Mouse (Mus musculus): Measurements from ENCODE around the gene Krt83. TPM values are rescaled to one million over a fixed set of nuclear protein-coding genes. Genes with fewer than 3 reads are reported as not detected.

The Krt83 gene
- polyA plus RNA-seq, 1 experiment from 2014 or later, result not detected

GRCm38 (mm10) chr15:101483646-101484045 is 7.7 kb downstream of the Krt83 start:
- ATAC-seq (ENCODE audit: low FRiP score, low TSS enrichment), result peak; percentile 13; the same call in 1 of the 2 replicates
- no peak overlapping the region for H3K27ac ChIP-seq (ENCODE audit: low read depth, low read length)
- no peak overlapping the region for H3K9ac ChIP-seq (ENCODE audit: low read depth, low read length)
- no peaks in the 10 kb centered on the region for H3K27me3 ChIP-seq (ENCODE audit: control insufficient read depth, insufficient read depth, low read length)
- 46% methylated on average over 1 of the region's 1 CpGs for WGBS
- no peaks in the 10 kb centered on the region for H3K36me3 ChIP-seq (ENCODE audit: control insufficient read depth, insufficient read depth, low read length)
- H3K9me3 ChIP-seq (ENCODE audit: control insufficient read depth, low read length), result no peaks in the 10 kb centered on the region
- no peak overlapping the region for H3K4me3 ChIP-seq (ENCODE audit: low read length)
- no peak overlapping the region for H3K4me2 ChIP-seq (replicated peaks; ENCODE audit: low read depth, low read length)
- peaks cover 9% of the 10 kb centered on the region; the same call in 1 of the 2 replicates for H3K4me1 ChIP-seq (ENCODE audit: control insufficient read depth, insufficient read depth, low read length)

- peaks cover 9% of the 10 kb centered on the region; the same call in 1 of the 2 replicates for H3K4me1 ChIP-seq (ENCODE audit: control insufficient read depth, insufficient read depth, low read length)
- no peaks in the 10 kb centered on the region for H3K36me3 ChIP-seq (ENCODE audit: control insufficient read depth, insufficient read depth, low read length)
- ATAC-seq (ENCODE audit: low FRiP score, low TSS enrichment), result no peak
- no peak overlapping the region for H3K9ac ChIP-seq (ENCODE audit: low read depth, low read length)
- no peaks in the 10 kb centered on the region for H3K27me3 ChIP-seq (ENCODE audit: control insufficient read depth, insufficient read depth, low read length)
- H3K27ac ChIP-seq (ENCODE audit: low read depth, low read length), result no peak overlapping the region
- H3K4me2 ChIP-seq (replicated peaks; ENCODE audit: low read depth, low read length), result no peak overlapping the region
- H3K4me3 ChIP-seq (ENCODE audit: low read length), result no peak overlapping the region
- 56% methylated on average over 4 of the region's 4 CpGs for WGBS
- no peaks in the 10 kb centered on the region for H3K9me3 ChIP-seq (ENCODE audit: control insufficient read depth, low read length)
Measured at GRCm38 (mm10) chr15:101482056-101482455, 9.3 kb downstream of the Krt83 start.

- Histone ChIP-seq H3K27ac (ENCODE audit: low read depth, low read length) (no peak overlapping the region), H3K4me2 (replicated peaks; ENCODE audit: low read depth, low read length) (peak overlapping the region; percentile 55), H3K9ac (ENCODE audit: low read depth, low read length) (0 out of 2 replicates have a peak overlapping the region, but pooled peaks have one; percentile 44), H3K4me1 (ENCODE audit: control insufficient read depth, insufficient read depth, low read length) (peaks cover 9% of the 10 kb centered on the region; the same call in 1 of the 2 replicates), H3K27me3 (ENCODE audit: control insufficient read depth, insufficient read depth, low read length) (no peaks in the 10 kb centered on the region), H3K36me3 (ENCODE audit: control insufficient read depth, insufficient read depth, low read length) (no peaks in the 10 kb centered on the region), H3K9me3 (ENCODE audit: control insufficient read depth, low read length) (no peaks in the 10 kb centered on the region), H3K4me3 (ENCODE audit: low read length) (peak overlapping the region; percentile 28)
- ATAC-seq (ENCODE audit: low FRiP score, low TSS enrichment), result no peak
- 28% methylated on average over 11 of the region's 11 CpGs for WGBS
Measured at GRCm38 (mm10) chr15:101479666-101480060, 11.6 kb downstream of the Krt83 start.

- Histone ChIP-seq H3K9me3 (ENCODE audit: control insufficient read depth, low read length) (no peaks in the 10 kb centered on the region), H3K27me3 (ENCODE audit: control insufficient read depth, insufficient read depth, low read length) (no peaks in the 10 kb centered on the region), H3K9ac (ENCODE audit: low read depth, low read length) (peak overlapping the region; percentile 44; the same call in 1 of the 2 replicates), H3K36me3 (ENCODE audit: control insufficient read depth, insufficient read depth, low read length) (no peaks in the 10 kb centered on the region), H3K4me3 (ENCODE audit: low read length) (peak overlapping the region; percentile 28), H3K27ac (ENCODE audit: low read depth, low read length) (no peak overlapping the region), H3K4me2 (replicated peaks; ENCODE audit: low read depth, low read length) (peak overlapping the region; percentile 55), H3K4me1 (ENCODE audit: control insufficient read depth, insufficient read depth, low read length) (peaks cover 9% of the 10 kb centered on the region; the same call in 1 of the 2 replicates)
- 9% methylated on average over 31 of the region's 31 CpGs for WGBS
- no peak for ATAC-seq (ENCODE audit: low FRiP score, low TSS enrichment)
Measured at GRCm38 (mm10) chr15:101479007-101479665, 12.2 kb downstream of the Krt83 start.

- 18% methylated on average over 10 of the region's 10 CpGs for WGBS
- no peak for ATAC-seq (ENCODE audit: low FRiP score, low TSS enrichment)
Measured at GRCm38 (mm10) chr15:101472952-101473528, 18.3 kb downstream of the Krt83 start, which contains the start of gene Krt86. Gene Krt86, plus strand, starts transcription at chr15:101473478.

GRCm38 (mm10) chr15:101469093-101469492 is 22.2 kb downstream of the Krt83 start:
- no peak for ATAC-seq (ENCODE audit: low FRiP score, low TSS enrichment)
- no peaks in the 10 kb centered on the region for H3K36me3 ChIP-seq (ENCODE audit: control insufficient read depth, insufficient read depth, low read length)
- no peak overlapping the region for H3K27ac ChIP-seq (ENCODE audit: low read depth, low read length)
- H3K27me3 ChIP-seq (ENCODE audit: control insufficient read depth, insufficient read depth, low read length), result no peaks in the 10 kb centered on the region
- WGBS, result 93% methylated on average over 4 of the region's 4 CpGs
- no peak overlapping the region for H3K4me2 ChIP-seq (replicated peaks; ENCODE audit: low read depth, low read length)
- no peaks in the 10 kb centered on the region for H3K9me3 ChIP-seq (ENCODE audit: control insufficient read depth, low read length)
- H3K9ac ChIP-seq (ENCODE audit: low read depth, low read length), result no peak overlapping the region
- H3K4me3 ChIP-seq (ENCODE audit: low read length), result no peak overlapping the region
- H3K4me1 ChIP-seq (ENCODE audit: control insufficient read depth, insufficient read depth, low read length), result no peaks in the 10 kb centered on the region

More at GRCm38 (mm10) chr15:101472952-101473528, 18.3 kb downstream of the Krt83 start, which contains the start of gene Krt86:
- H3K4me2 ChIP-seq (replicated peaks; ENCODE audit: low read depth, low read length), result no peak within 1 kb of the TSS
- H3K9ac ChIP-seq (ENCODE audit: low read depth, low read length), result no peak within 1 kb of the TSS
- no peak within 1 kb of the TSS for H3K4me3 ChIP-seq (ENCODE audit: low read length)
- H3K4me1 ChIP-seq (ENCODE audit: control insufficient read depth, insufficient read depth, low read length), result no peaks in the 10 kb centered on the region
- H3K27ac ChIP-seq (ENCODE audit: low read depth, low read length), result no peak within 1 kb of the TSS
- H3K9me3 ChIP-seq (ENCODE audit: control insufficient read depth, low read length), result no peaks in the 10 kb centered on the region
- no peaks in the 10 kb centered on the region for H3K27me3 ChIP-seq (ENCODE audit: control insufficient read depth, insufficient read depth, low read length)
- no peaks in the 10 kb centered on the region for H3K36me3 ChIP-seq (ENCODE audit: control insufficient read depth, insufficient read depth, low read length)

- Histone ChIP-seq H3K4me2 (replicated peaks; ENCODE audit: low read depth, low read length) (no peak within 1 kb of the TSS), H3K4me1 (ENCODE audit: control insufficient read depth, insufficient read depth, low read length) (no peaks in the 10 kb centered on the region), H3K27me3 (ENCODE audit: control insufficient read depth, insufficient read depth, low read length) (no peaks in the 10 kb centered on the region), H3K27ac (ENCODE audit: low read depth, low read length) (no peak within 1 kb of the TSS), H3K36me3 (ENCODE audit: control insufficient read depth, insufficient read depth, low read length) (no peaks in the 10 kb centered on the region), H3K4me3 (ENCODE audit: low read length) (no peak within 1 kb of the TSS), H3K9ac (ENCODE audit: low read depth, low read length) (no peak within 1 kb of the TSS), H3K9me3 (ENCODE audit: control insufficient read depth, low read length) (no peaks in the 10 kb centered on the region)
- 77% methylated on average over 13 of the region's 13 CpGs for WGBS
- no peak for ATAC-seq (ENCODE audit: low FRiP score, low TSS enrichment)
Measured at GRCm38 (mm10) chr15:101463651-101464050, 27.7 kb downstream of the Krt83 start, which contains the start of gene Krt81. Gene Krt81, minus strand, starts transcription at chr15:101463751.

GRCm38 (mm10) chr15:101459283-101459682 is 32.0 kb downstream of the Krt83 start:
- WGBS, result 62% methylated on average over 14 of the region's 14 CpGs

GRCm38 (mm10) chr15:101458361-101458930 is 32.9 kb downstream of the Krt83 start:
- Histone ChIP-seq H3K9ac (ENCODE audit: low read depth, low read length) (no peak overlapping the region), H3K27ac (ENCODE audit: low read depth, low read length) (no peak overlapping the region), H3K4me3 (ENCODE audit: low read length) (no peak overlapping the region), H3K36me3 (ENCODE audit: control insufficient read depth, insufficient read depth, low read length) (no peaks in the 10 kb centered on the region), H3K27me3 (ENCODE audit: control insufficient read depth, insufficient read depth, low read length) (no peaks in the 10 kb centered on the region), H3K4me2 (replicated peaks; ENCODE audit: low read depth, low read length) (no peak overlapping the region), H3K4me1 (ENCODE audit: control insufficient read depth, insufficient read depth, low read length) (no peaks in the 10 kb centered on the region), H3K9me3 (ENCODE audit: control insufficient read depth, low read length) (peaks cover 3% of the 10 kb centered on the region; the same call in 1 of the 2 replicates)
- WGBS, result 59% methylated on average over 16 of the region's 16 CpGs
- no peak for ATAC-seq (ENCODE audit: low FRiP score, low TSS enrichment)

More at GRCm38 (mm10) chr15:101459283-101459682, 32.0 kb downstream of the Krt83 start:
- ATAC-seq (ENCODE audit: low FRiP score, low TSS enrichment), result no peak
- peaks cover 3% of the 10 kb centered on the region; the same call in 1 of the 2 replicates for H3K9me3 ChIP-seq (ENCODE audit: control insufficient read depth, low read length)
- no peak overlapping the region for H3K4me3 ChIP-seq (ENCODE audit: low read length)
- no peaks in the 10 kb centered on the region for H3K4me1 ChIP-seq (ENCODE audit: control insufficient read depth, insufficient read depth, low read length)
- H3K9ac ChIP-seq (ENCODE audit: low read depth, low read length), result no peak overlapping the region
- H3K4me2 ChIP-seq (replicated peaks; ENCODE audit: low read depth, low read length), result no peak overlapping the region
- no peaks in the 10 kb centered on the region for H3K36me3 ChIP-seq (ENCODE audit: control insufficient read depth, insufficient read depth, low read length)
- no peak overlapping the region for H3K27ac ChIP-seq (ENCODE audit: low read depth, low read length)
- no peaks in the 10 kb centered on the region for H3K27me3 ChIP-seq (ENCODE audit: control insufficient read depth, insufficient read depth, low read length)

All from kidney, embryonic 14.5 days (tissue).